Mouse (Mus musculus) neural tube, embryonic 11.5 days (tissue): ENCODE results near the gene Ankdd1b. TPM values are rescaled to one million over a fixed set of nuclear protein-coding genes. Genes with fewer than 3 reads are reported as not detected.

Source experiments
- ATAC-seq: fragments of 200-750 bp; cut with Nextera tagmentation; 2 replicates; pipeline ENCODE4 v1.8.0; 2017; ENCODE audit warnings: moderate number of reproducible peaks, mild to moderate bottlenecking, moderate TSS enrichment, moderate library complexity; ENCODE audit not compliant: insufficient read depth, low FRiP score, low TSS enrichment
- DNase-seq: peaks from one replicate; pipeline ENCODE4 v3.0.0-alpha.2; 2015; ENCODE audit warnings: low spot score
- H3K27ac ChIP-seq: fragments of 300-500 bp; sonication (generic); 2 replicates; pipeline ENCODE4 v1.5.1; 2014; ENCODE audit warnings: low read depth, mild to moderate bottlenecking, low read length
- H3K27me3 ChIP-seq: fragments of 300-500 bp; sonication (generic); 2 replicates; pipeline ENCODE4 v1.6.1; 2014; ENCODE audit warnings: mild to moderate bottlenecking, low read length, mixed read lengths; ENCODE audit not compliant: control insufficient read depth, insufficient read depth
- H3K36me3 ChIP-seq: fragments of 300-500 bp; sonication (generic); 2 replicates; pipeline ENCODE4 v1.6.1; 2014; ENCODE audit warnings: mild to moderate bottlenecking, low read length, moderate library complexity, mixed read lengths; ENCODE audit not compliant: control insufficient read depth, insufficient read depth
- H3K4me1 ChIP-seq: fragments of 300-500 bp; sonication (generic); 2 replicates; pipeline ENCODE4 v1.6.1; 2014; ENCODE audit warnings: low read length, mixed read lengths; ENCODE audit not compliant: control insufficient read depth, insufficient read depth
- H3K4me2 ChIP-seq: fragments of 300-500 bp; sonication (generic); 2 replicates; pipeline ENCODE4 v1.6.1; 2014; ENCODE audit warnings: low read depth, mild to moderate bottlenecking, moderate library complexity
- H3K4me3 ChIP-seq: fragments of 300-500 bp; sonication (generic); 2 replicates; pipeline ENCODE4 v1.5.1; 2014; ENCODE audit warnings: low read depth, low read length
- H3K9ac ChIP-seq: fragments of 300-500 bp; sonication (generic); 2 replicates; pipeline ENCODE4 v1.6.1; 2014; ENCODE audit warnings: mild to moderate bottlenecking, low read length
- H3K9me3 ChIP-seq: fragments of 300-500 bp; sonication (generic); 2 replicates; pipeline ENCODE4 v1.6.1; 2016; ENCODE audit warnings: low read length; ENCODE audit not compliant: control insufficient read depth
- WGBS: fragments of 180-500 bp; shearing (Covaris S2); extraction: QIAGEN DNeasy Blood & Tissue Kit; methylation state at CpG from one replicate; pipeline ENCODE4 v1.1.7; 2014; 5-methylcytosine and 5-hydroxymethylcytosine counted together
- polyA plus RNA-seq: library from polyadenylated mRNA; unstranded; fragments of >200 nt; fragmentation: Nextera tagmentation; extraction: Ambion mirVana; gene quantifications from 2 replicates; pipeline ENCODE4 v1.2.1, GENCODE M21; 2014

Gene Ankdd1b
- polyA plus RNA-seq, 1 experiment from 2014 or later, result not detected

- Histone ChIP-seq H3K9ac (no peak overlapping the region), H3K4me1 (no peaks in the 10 kb centered on the region), H3K27me3 (no peaks in the 10 kb centered on the region), H3K4me3 (no peak overlapping the region), H3K9me3 (no peaks in the 10 kb centered on the region), H3K27ac (no peak overlapping the region), H3K36me3 (no peaks in the 10 kb centered on the region), H3K4me2 (no peak overlapping the region)
- ATAC-seq, result no peak
- DNase-seq, result no peak
- WGBS, result 89% methylated on average over 4 of the region's 4 CpGs
Observed at GRCm38 (mm10) chr13:96505661-96506060, 34.7 kb upstream of the Ankdd1b start.

GRCm38 (mm10) chr13:96499891-96500290 is 28.9 kb upstream of the Ankdd1b start:
- ATAC-seq (no peak), DNase-seq (no peak)
- no peak overlapping the region for H3K4me2 ChIP-seq
- H3K4me1 ChIP-seq, result no peaks in the 10 kb centered on the region
- H3K9ac ChIP-seq, result no peak overlapping the region
- H3K27ac ChIP-seq, result no peak overlapping the region
- WGBS, result 92% methylated on average over 2 of the region's 2 CpGs
- no peak overlapping the region for H3K4me3 ChIP-seq
- H3K27me3 ChIP-seq, result no peaks in the 10 kb centered on the region
- H3K36me3 ChIP-seq, result no peaks in the 10 kb centered on the region
- H3K9me3 ChIP-seq, result no peaks in the 10 kb centered on the region

GRCm38 (mm10) chr13:96496630-96497029 is 25.6 kb upstream of the Ankdd1b start:
- no peaks in the 10 kb centered on the region for H3K4me1 ChIP-seq
- no peaks in the 10 kb centered on the region for H3K9me3 ChIP-seq
- DNase-seq (no peak), ATAC-seq (no peak)
- no peaks in the 10 kb centered on the region for H3K36me3 ChIP-seq
- no peaks in the 10 kb centered on the region for H3K27me3 ChIP-seq
- H3K4me3 ChIP-seq, result no peak overlapping the region
- no peak overlapping the region for H3K4me2 ChIP-seq
- 90% methylated on average over 8 of the region's 8 CpGs for WGBS
- no peak overlapping the region for H3K9ac ChIP-seq
- H3K27ac ChIP-seq, result no peak overlapping the region

GRCm38 (mm10) chr13:96490433-96490832 is 19.4 kb upstream of the Ankdd1b start, which contains the start of gene Gm17622:
Gene Gm17622, plus strand, starts transcription at chr13:96490733.
- WGBS, result 91% methylated on average over 3 of the region's 3 CpGs

GRCm38 (mm10) chr13:96487968-96488367 is 17.0 kb upstream of the Ankdd1b start:
- no peak for ATAC-seq

More at GRCm38 (mm10) chr13:96490433-96490832, 19.4 kb upstream of the Ankdd1b start, which contains the start of gene Gm17622:
- H3K9ac ChIP-seq, result no peak within 1 kb of the TSS
- ATAC-seq (no peak), DNase-seq (no peak)
- H3K4me2 ChIP-seq, result no peak within 1 kb of the TSS
- H3K27ac ChIP-seq, result no peak within 1 kb of the TSS
- 0 out of 2 replicates have a peak, but pooled peaks cover 2% of the 10 kb centered on the region for H3K36me3 ChIP-seq
- H3K4me1 ChIP-seq, result no peaks in the 10 kb centered on the region
- no peaks in the 10 kb centered on the region for H3K9me3 ChIP-seq
- no peaks in the 10 kb centered on the region for H3K27me3 ChIP-seq
- H3K4me3 ChIP-seq, result no peak within 1 kb of the TSS

GRCm38 (mm10) chr13:96487230-96487629 is 16.2 kb upstream of the Ankdd1b start:
- Histone ChIP-seq H3K36me3 (0 out of 2 replicates have a peak, but pooled peaks cover 5% of the 10 kb centered on the region), H3K27me3 (no peaks in the 10 kb centered on the region), H3K9me3 (no peaks in the 10 kb centered on the region), H3K27ac (no peak overlapping the region), H3K4me2 (no peak overlapping the region), H3K4me3 (no peak overlapping the region), H3K4me1 (no peaks in the 10 kb centered on the region), H3K9ac (no peak overlapping the region)
- no peak for ATAC-seq
- WGBS, result 93% methylated on average over 6 of the region's 6 CpGs
- no peak for DNase-seq

More at GRCm38 (mm10) chr13:96487968-96488367, 17.0 kb upstream of the Ankdd1b start:
- Histone ChIP-seq H3K9ac (no peak overlapping the region), H3K27me3 (no peaks in the 10 kb centered on the region), H3K9me3 (no peaks in the 10 kb centered on the region), H3K4me1 (no peaks in the 10 kb centered on the region), H3K27ac (no peak overlapping the region), H3K36me3 (0 out of 2 replicates have a peak, but pooled peaks cover 5% of the 10 kb centered on the region), H3K4me2 (no peak overlapping the region), H3K4me3 (no peak overlapping the region)
- WGBS, result 92% methylated on average over 6 of the region's 6 CpGs
- DNase-seq, result no peak

GRCm38 (mm10) chr13:96478991-96479390 is 8.0 kb upstream of the Ankdd1b start:
- Histone ChIP-seq H3K9ac (no peak overlapping the region), H3K27ac (no peak overlapping the region), H3K27me3 (no peaks in the 10 kb centered on the region), H3K36me3 (no peaks in the 10 kb centered on the region), H3K4me2 (no peak overlapping the region), H3K4me3 (no peak overlapping the region), H3K4me1 (no peaks in the 10 kb centered on the region), H3K9me3 (no peaks in the 10 kb centered on the region)
- ATAC-seq (no peak), DNase-seq (no peak)
- WGBS, result 95% methylated on average over 1 of the region's 1 CpGs

- Histone ChIP-seq H3K4me1 (no peaks in the 10 kb centered on the region), H3K9me3 (no peaks in the 10 kb centered on the region), H3K9ac (no peak overlapping the region), H3K4me2 (no peak overlapping the region), H3K27ac (no peak overlapping the region), H3K4me3 (no peak overlapping the region), H3K27me3 (no peaks in the 10 kb centered on the region), H3K36me3 (no peaks in the 10 kb centered on the region)
- WGBS, result 92% methylated on average over 4 of the region's 4 CpGs
- DNase-seq, result no peak
- ATAC-seq, result no peak
Observed at GRCm38 (mm10) chr13:96477226-96477625, 6.2 kb upstream of the Ankdd1b start.

GRCm38 (mm10) chr13:96470556-96470955 is 442 bp downstream of the Ankdd1b start:
- Histone ChIP-seq H3K9ac (no peak overlapping the region), H3K4me1 (no peaks in the 10 kb centered on the region), H3K27ac (no peak overlapping the region), H3K4me3 (no peak overlapping the region), H3K36me3 (no peaks in the 10 kb centered on the region), H3K9me3 (no peaks in the 10 kb centered on the region), H3K4me2 (no peak overlapping the region), H3K27me3 (no peaks in the 10 kb centered on the region)
- WGBS, result 85% methylated on average over 6 of the region's 6 CpGs
- DNase-seq (no peak), ATAC-seq (no peak)
